Mouse (Mus musculus) embryonic facial prominence, embryonic 12.5 days (tissue): ENCODE measurements around the gene Stab2. TPM values are rescaled to one million over a fixed set of nuclear protein-coding genes. Genes with fewer than 3 reads are reported as not detected.
A peak's percentile ranks its signal among the peaks of the same experiment; 100 is the strongest.

Experiments
- ATAC-seq: fragments of 200-750 bp; cut with Nextera tagmentation; 2 replicates; pipeline ENCODE4 v1.8.0; 2017; ENCODE audit not compliant: insufficient number of reproducible peaks, insufficient read depth, low FRiP score, low TSS enrichment
- H3K27ac ChIP-seq: fragments of 300-500 bp; sonication (generic); 2 replicates; pipeline ENCODE4 v1.5.1; 2016; ENCODE audit warnings: mild to moderate bottlenecking
- H3K27me3 ChIP-seq: fragments of 300-500 bp; sonication (generic); 2 replicates; pipeline ENCODE4 v1.6.1; 2016; ENCODE audit warnings: mild to moderate bottlenecking, moderate library complexity
- H3K36me3 ChIP-seq: fragments of 300-500 bp; sonication (generic); 2 replicates; pipeline ENCODE4 v1.6.1; 2016; ENCODE audit warnings: mild to moderate bottlenecking
- H3K4me1 ChIP-seq: fragments of 300-500 bp; sonication (generic); 2 replicates; pipeline ENCODE4 v1.6.1; 2016
- H3K4me2 ChIP-seq: fragments of 300-500 bp; sonication (generic); replicated peaks from 2 replicates; pipeline ENCODE4 v1.6.1; 2016; ENCODE audit warnings: mild to moderate bottlenecking, moderate library complexity
- H3K4me3 ChIP-seq: fragments of 300-500 bp; sonication (generic); 2 replicates; pipeline ENCODE4 v1.5.1; 2016; ENCODE audit warnings: mild to moderate bottlenecking
- H3K9ac ChIP-seq: fragments of 300-500 bp; sonication (generic); 2 replicates; pipeline ENCODE4 v1.6.1; 2016; ENCODE audit warnings: mild to moderate bottlenecking, moderate library complexity
- H3K9me3 ChIP-seq: fragments of 300-500 bp; sonication (generic); 2 replicates; pipeline ENCODE4 v1.6.1; 2016; ENCODE audit warnings: mild to moderate bottlenecking, moderate library complexity
- WGBS: fragments of 180-500 bp; shearing (Covaris S2); methylation state at CpG from one replicate; pipeline ENCODE4 v1.1.7; 2016; 5-methylcytosine and 5-hydroxymethylcytosine counted together
- polyA plus RNA-seq: library from polyadenylated mRNA; unstranded; fragments of >200 nt; fragmentation: Nextera tagmentation; extraction: Ambion mirVana; gene quantifications from 2 replicates; pipeline ENCODE4 v1.2.1, GENCODE M21; 2016

Gene Stab2
- polyA plus RNA-seq, 1 experiment from 2014 or later: 0.27 TPM

GRCm38 (mm10) chr10:86976001-86976726 lies 31.7 kb downstream of the Stab2 start:
- Histone ChIP-seq H3K36me3 (no peaks in the 10 kb centered on the region), H3K4me1 (no peaks in the 10 kb centered on the region), H3K27ac (no peak overlapping the region), H3K4me2 (no peak overlapping the region), H3K9me3 (no peaks in the 10 kb centered on the region), H3K9ac (no peak overlapping the region), H3K4me3 (no peak overlapping the region), H3K27me3 (0 out of 2 replicates have a peak, but pooled peaks cover 2% of the 10 kb centered on the region)
- ATAC-seq: no peak
- 86% methylated on average over 5 of the region's 5 CpGs for WGBS

GRCm38 (mm10) chr10:86973276-86973675 lies 34.5 kb downstream of the Stab2 start:
- Histone ChIP-seq H3K36me3 (no peaks in the 10 kb centered on the region), H3K4me2 (no peak overlapping the region), H3K27ac (no peak overlapping the region), H3K9ac (no peak overlapping the region), H3K4me1 (no peaks in the 10 kb centered on the region), H3K27me3 (0 out of 2 replicates have a peak, but pooled peaks cover 2% of the 10 kb centered on the region), H3K4me3 (no peak overlapping the region), H3K9me3 (no peaks in the 10 kb centered on the region)
- no peak for ATAC-seq
- 85% methylated on average over 5 of the region's 5 CpGs for WGBS

GRCm38 (mm10) chr10:86972503-86972826 lies 35.4 kb downstream of the Stab2 start:
- no peak for ATAC-seq
- peak overlapping the region; percentile 42 for H3K4me2 ChIP-seq
- no peaks in the 10 kb centered on the region for H3K9me3 ChIP-seq
- no peak overlapping the region for H3K27ac ChIP-seq
- H3K4me1 ChIP-seq: no peaks in the 10 kb centered on the region
- H3K9ac ChIP-seq: no peak overlapping the region
- 34% methylated on average over 7 of the region's 7 CpGs for WGBS
- H3K27me3 ChIP-seq: 0 out of 2 replicates have a peak, but pooled peaks cover 2% of the 10 kb centered on the region
- H3K36me3 ChIP-seq: no peaks in the 10 kb centered on the region
- H3K4me3 ChIP-seq: peak overlapping the region; percentile 4; the same call in 1 of the 2 replicates

- WGBS: 23% methylated on average over 13 of the region's 13 CpGs
- Histone ChIP-seq H3K9ac (no peak overlapping the region), H3K27me3 (0 out of 2 replicates have a peak, but pooled peaks cover 2% of the 10 kb centered on the region), H3K36me3 (no peaks in the 10 kb centered on the region), H3K27ac (no peak overlapping the region), H3K4me1 (no peaks in the 10 kb centered on the region), H3K9me3 (no peaks in the 10 kb centered on the region), H3K4me3 (peak overlapping the region; percentile 4; the same call in 1 of the 2 replicates), H3K4me2 (peak overlapping the region; percentile 42)
- peak; percentile 64; the same call in 1 of the 2 replicates for ATAC-seq
Observed at GRCm38 (mm10) chr10:86971680-86972502, 35.9 kb downstream of the Stab2 start.

- Histone ChIP-seq H3K9ac (no peak overlapping the region), H3K27me3 (no peaks in the 10 kb centered on the region), H3K4me1 (no peaks in the 10 kb centered on the region), H3K36me3 (no peaks in the 10 kb centered on the region), H3K4me2 (no peak overlapping the region), H3K27ac (no peak overlapping the region), H3K4me3 (no peak overlapping the region), H3K9me3 (no peaks in the 10 kb centered on the region)
- ATAC-seq: no peak
- WGBS: 79% methylated on average over 6 of the region's 6 CpGs
Observed at GRCm38 (mm10) chr10:86969346-86969745, 38.5 kb downstream of the Stab2 start.

GRCm38 (mm10) chr10:86961542-86962466 lies 46.0 kb downstream of the Stab2 start:
- H3K9me3 ChIP-seq: no peaks in the 10 kb centered on the region
- H3K4me2 ChIP-seq: no peak overlapping the region
- no peak overlapping the region for H3K4me3 ChIP-seq
- 67% methylated on average over 11 of the region's 11 CpGs for WGBS
- H3K27me3 ChIP-seq: no peaks in the 10 kb centered on the region
- no peak for ATAC-seq
- H3K36me3 ChIP-seq: no peaks in the 10 kb centered on the region
- no peaks in the 10 kb centered on the region for H3K4me1 ChIP-seq
- no peak overlapping the region for H3K27ac ChIP-seq
- H3K9ac ChIP-seq: no peak overlapping the region

GRCm38 (mm10) chr10:86955299-86955698 lies 52.5 kb downstream of the Stab2 start:
- no peaks in the 10 kb centered on the region for H3K9me3 ChIP-seq
- H3K9ac ChIP-seq: no peak overlapping the region
- no peaks in the 10 kb centered on the region for H3K27me3 ChIP-seq
- H3K27ac ChIP-seq: no peak overlapping the region
- no peaks in the 10 kb centered on the region for H3K4me1 ChIP-seq
- H3K4me3 ChIP-seq: no peak overlapping the region
- H3K36me3 ChIP-seq: no peaks in the 10 kb centered on the region
- 88% methylated on average over 3 of the region's 3 CpGs for WGBS
- no peak overlapping the region for H3K4me2 ChIP-seq
- ATAC-seq: no peak

GRCm38 (mm10) chr10:86952696-86953095 lies 55.1 kb downstream of the Stab2 start:
- H3K4me1 ChIP-seq: no peaks in the 10 kb centered on the region
- no peak overlapping the region for H3K27ac ChIP-seq
- H3K27me3 ChIP-seq: no peaks in the 10 kb centered on the region
- no peak overlapping the region for H3K4me2 ChIP-seq
- H3K36me3 ChIP-seq: no peaks in the 10 kb centered on the region
- H3K9me3 ChIP-seq: no peaks in the 10 kb centered on the region
- WGBS: 77% methylated on average over 1 of the region's 1 CpGs
- H3K9ac ChIP-seq: no peak overlapping the region
- no peak for ATAC-seq
- no peak overlapping the region for H3K4me3 ChIP-seq

- ATAC-seq: no peak
Observed at GRCm38 (mm10) chr10:86950806-86951205, 57.0 kb downstream of the Stab2 start.

GRCm38 (mm10) chr10:86949886-86950285 lies 57.9 kb downstream of the Stab2 start:
- H3K9me3 ChIP-seq: no peaks in the 10 kb centered on the region
- H3K27me3 ChIP-seq: no peaks in the 10 kb centered on the region
- no peak overlapping the region for H3K27ac ChIP-seq
- no peak overlapping the region for H3K4me2 ChIP-seq
- H3K4me1 ChIP-seq: 0 out of 2 replicates have a peak, but pooled peaks cover 8% of the 10 kb centered on the region
- no peak for ATAC-seq
- no peaks in the 10 kb centered on the region for H3K36me3 ChIP-seq
- H3K9ac ChIP-seq: no peak overlapping the region
- 80% methylated on average over 4 of the region's 4 CpGs for WGBS
- H3K4me3 ChIP-seq: no peak overlapping the region

More at GRCm38 (mm10) chr10:86950806-86951205, 57.0 kb downstream of the Stab2 start:
- no peak overlapping the region for H3K4me2 ChIP-seq
- no peaks in the 10 kb centered on the region for H3K9me3 ChIP-seq
- H3K9ac ChIP-seq: no peak overlapping the region
- H3K36me3 ChIP-seq: no peaks in the 10 kb centered on the region
- 0 out of 2 replicates have a peak, but pooled peaks cover 8% of the 10 kb centered on the region for H3K4me1 ChIP-seq
- no peak overlapping the region for H3K4me3 ChIP-seq
- 90% methylated on average over 4 of the region's 4 CpGs for WGBS
- H3K27me3 ChIP-seq: no peaks in the 10 kb centered on the region
- H3K27ac ChIP-seq: no peak overlapping the region

GRCm38 (mm10) chr10:86947541-86947940 lies 60.3 kb downstream of the Stab2 start:
- 66% methylated on average over 2 of the region's 2 CpGs for WGBS
- Histone ChIP-seq H3K36me3 (no peaks in the 10 kb centered on the region), H3K4me1 (0 out of 2 replicates have a peak, but pooled peaks cover 8% of the 10 kb centered on the region), H3K27me3 (no peaks in the 10 kb centered on the region), H3K9me3 (no peaks in the 10 kb centered on the region), H3K4me2 (0 out of 2 replicates have a peak overlapping the region, but pooled peaks have one; percentile 25), H3K9ac (no peak overlapping the region), H3K4me3 (no peak overlapping the region), H3K27ac (no peak overlapping the region)
- no peak for ATAC-seq
